Mouse (Mus musculus) myocyte (in vitro differentiated cells): ENCODE data around the gene Tle3.
A peak's percentile ranks its signal among the peaks of the same experiment; 100 is the strongest.

ENCODE experiments used
- E2F4 ChIP-seq: IDR thresholded peaks from one replicate; pipeline ENCODE4 v1.6.1; 2011; ENCODE audit warnings: mild to moderate bottlenecking, control low read depth, moderate library complexity; ENCODE audit not compliant: insufficient read depth
- POLR2A ChIP-seq: IDR thresholded peaks from one replicate; pipeline ENCODE4 v1.6.1; 2011; ENCODE audit warnings: low read depth, mild to moderate bottlenecking, control low read depth, moderate library complexity; ENCODE audit not compliant: insufficient read length
- SRF ChIP-seq: IDR thresholded peaks from one replicate; pipeline ENCODE4 v1.6.1; 2011; ENCODE audit warnings: low read depth; ENCODE audit not compliant: control insufficient read depth, insufficient read length
- USF1 ChIP-seq: IDR thresholded peaks from one replicate; pipeline ENCODE4 v1.6.1; 2011; ENCODE audit warnings: low read depth, mild to moderate bottlenecking, control low read depth, moderate library complexity

DNA sequence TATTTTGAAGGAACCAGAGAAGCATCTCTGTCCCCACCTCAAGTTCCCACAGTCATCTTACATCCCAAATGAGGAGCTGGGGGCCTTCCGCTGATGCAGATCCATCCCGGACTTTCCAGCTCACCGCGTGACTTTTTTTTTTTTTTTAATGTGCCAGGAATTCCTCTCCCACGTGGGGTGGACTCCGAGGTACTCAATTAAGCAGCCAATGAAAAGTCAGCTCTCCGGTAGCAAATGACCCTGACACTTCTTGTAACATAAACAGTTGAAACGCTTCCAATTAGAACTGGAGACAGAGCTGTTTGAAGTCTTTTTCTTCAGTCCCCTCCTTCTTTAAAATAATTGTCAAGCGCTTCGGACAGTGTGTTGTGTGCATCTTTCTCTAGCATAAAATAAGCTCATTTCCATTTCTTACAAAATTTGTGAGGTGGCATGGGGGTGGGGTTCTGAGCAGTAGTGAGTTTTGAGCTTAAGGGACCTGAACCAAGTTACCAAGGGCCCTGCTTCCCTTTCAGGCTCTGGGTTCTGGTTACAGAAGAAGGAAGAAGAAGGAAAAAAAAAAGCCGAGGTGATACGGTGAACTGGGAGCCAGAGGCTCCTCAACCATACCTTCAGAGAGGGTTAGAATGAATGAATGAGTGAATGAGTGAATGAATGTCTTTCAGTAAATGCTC lies 3.5 kb upstream of the Tle3 start:
- TF ChIP-seq E2F4 (no peak), SRF (no peak), POLR2A (no peak), USF1 (peak; percentile 55)
